Mouse (Mus musculus): ENCODE measurements around the gene Rtl10. TPM values are rescaled to one million over a fixed set of nuclear protein-coding genes. Genes with fewer than 3 reads are reported as not detected.

The Rtl10 gene
- polyA plus RNA-seq, 1 experiment from 2014 or later: 3.4 TPM

DNA sequence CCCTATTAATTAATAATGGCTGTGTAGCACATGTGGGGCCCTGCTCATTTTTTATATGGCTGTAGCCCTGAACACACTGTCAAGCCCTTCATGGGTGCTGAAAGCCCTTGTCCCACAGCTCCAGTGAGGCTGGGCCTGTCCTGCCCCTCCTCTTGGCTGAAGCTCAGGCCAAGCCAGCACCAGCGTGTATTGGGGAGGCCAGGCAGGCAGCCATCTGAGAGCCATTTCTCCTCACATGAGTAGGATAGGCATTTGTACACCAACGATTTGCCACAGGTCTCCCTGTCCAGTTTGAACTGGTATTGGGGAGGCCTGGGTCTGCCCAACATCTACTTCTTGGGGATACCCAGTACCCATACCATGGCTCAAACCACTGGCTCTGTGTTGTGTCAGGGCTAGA, 24.7 kb upstream of the Rtl10 start:
- H3K9me3 ChIP-seq (ENCODE audit: control insufficient read depth, low read length): no peaks in the 10 kb centered on the region
- 89% methylated on average over 2 of the region's 2 CpGs for WGBS
- H3K27ac ChIP-seq (ENCODE audit: low read depth, low read length): no peak overlapping the region
- no peak overlapping the region for H3K9ac ChIP-seq (replicated peaks; ENCODE audit: low read depth, low read length)
- no peaks in the 10 kb centered on the region for H3K27me3 ChIP-seq (ENCODE audit: control insufficient read depth, insufficient read depth, low read length)
- H3K4me1 ChIP-seq (ENCODE audit: control insufficient read depth, insufficient read depth, low read length): no peaks in the 10 kb centered on the region
- no peak overlapping the region for H3K4me2 ChIP-seq (ENCODE audit: low read depth, low read length)
- H3K36me3 ChIP-seq (ENCODE audit: control insufficient read depth, insufficient read depth, low read length): peaks cover under 1% of the 10 kb centered on the region; the same call in 1 of the 2 replicates
- ATAC-seq (ENCODE audit: low read depth): no peak
- H3K4me3 ChIP-seq (ENCODE audit: low read depth, low read length): no peak overlapping the region

DNA sequence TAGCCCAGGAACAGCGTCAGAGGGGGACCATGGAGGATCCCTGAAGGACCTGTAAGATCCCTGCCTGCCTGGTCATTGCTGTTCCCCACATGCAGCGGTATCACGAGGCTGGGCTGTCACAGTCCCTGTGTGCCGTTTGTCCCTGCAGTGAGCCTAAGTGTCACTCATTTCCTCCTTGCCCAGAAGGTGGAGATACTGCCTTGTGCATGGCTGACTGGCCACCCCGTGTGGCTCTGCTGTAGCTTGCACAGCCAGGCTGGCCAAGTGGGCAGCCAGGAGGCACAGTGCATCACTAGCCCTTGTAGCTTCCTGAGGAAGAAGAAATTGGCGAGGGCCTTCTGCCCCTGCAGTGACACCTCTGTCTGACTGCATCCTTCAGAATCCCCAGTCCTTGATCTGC, 20.7 kb upstream of the Rtl10 start:
- Histone ChIP-seq H3K4me2 (ENCODE audit: low read depth, low read length) (no peak overlapping the region), H3K36me3 (ENCODE audit: control insufficient read depth, insufficient read depth, low read length) (no peaks in the 10 kb centered on the region), H3K4me1 (ENCODE audit: control insufficient read depth, insufficient read depth, low read length) (no peaks in the 10 kb centered on the region), H3K27me3 (ENCODE audit: control insufficient read depth, insufficient read depth, low read length) (no peaks in the 10 kb centered on the region), H3K27ac (ENCODE audit: low read depth, low read length) (no peak overlapping the region), H3K9ac (replicated peaks; ENCODE audit: low read depth, low read length) (no peak overlapping the region), H3K4me3 (ENCODE audit: low read depth, low read length) (no peak overlapping the region), H3K9me3 (ENCODE audit: control insufficient read depth, low read length) (no peaks in the 10 kb centered on the region)
- ATAC-seq (ENCODE audit: low read depth): no peak
- 78% methylated on average over 6 of the region's 6 CpGs for WGBS

DNA sequence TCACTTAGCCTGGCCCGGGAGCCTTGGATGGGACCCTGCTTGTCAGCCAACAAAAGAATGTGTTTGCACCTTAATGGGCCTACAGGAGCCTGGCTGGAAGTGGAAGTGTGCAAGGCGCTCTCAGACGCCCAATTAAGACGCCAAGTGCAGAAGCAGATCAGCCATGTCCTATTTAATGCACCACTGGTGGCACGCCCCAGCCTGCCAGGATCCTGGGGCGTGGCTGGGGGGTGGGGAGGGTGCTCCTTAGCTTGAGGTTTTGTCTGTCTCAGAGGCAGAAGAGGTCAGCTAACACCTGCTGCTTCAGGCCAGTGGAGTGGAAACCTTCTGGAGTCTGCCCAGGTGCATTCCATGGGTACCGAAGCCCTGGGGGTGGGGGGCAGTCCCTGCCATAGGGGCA, 19.0 kb upstream of the Rtl10 start:
- Histone ChIP-seq H3K9ac (replicated peaks; ENCODE audit: low read depth, low read length) (no peak overlapping the region), H3K36me3 (ENCODE audit: control insufficient read depth, insufficient read depth, low read length) (no peaks in the 10 kb centered on the region), H3K9me3 (ENCODE audit: control insufficient read depth, low read length) (no peaks in the 10 kb centered on the region), H3K27ac (ENCODE audit: low read depth, low read length) (no peak overlapping the region), H3K4me3 (ENCODE audit: low read depth, low read length) (no peak overlapping the region), H3K27me3 (ENCODE audit: control insufficient read depth, insufficient read depth, low read length) (no peaks in the 10 kb centered on the region), H3K4me1 (ENCODE audit: control insufficient read depth, insufficient read depth, low read length) (no peaks in the 10 kb centered on the region), H3K4me2 (ENCODE audit: low read depth, low read length) (no peak overlapping the region)
- 50% methylated on average over 7 of the region's 7 CpGs for WGBS
- ATAC-seq (ENCODE audit: low read depth): no peak

DNA sequence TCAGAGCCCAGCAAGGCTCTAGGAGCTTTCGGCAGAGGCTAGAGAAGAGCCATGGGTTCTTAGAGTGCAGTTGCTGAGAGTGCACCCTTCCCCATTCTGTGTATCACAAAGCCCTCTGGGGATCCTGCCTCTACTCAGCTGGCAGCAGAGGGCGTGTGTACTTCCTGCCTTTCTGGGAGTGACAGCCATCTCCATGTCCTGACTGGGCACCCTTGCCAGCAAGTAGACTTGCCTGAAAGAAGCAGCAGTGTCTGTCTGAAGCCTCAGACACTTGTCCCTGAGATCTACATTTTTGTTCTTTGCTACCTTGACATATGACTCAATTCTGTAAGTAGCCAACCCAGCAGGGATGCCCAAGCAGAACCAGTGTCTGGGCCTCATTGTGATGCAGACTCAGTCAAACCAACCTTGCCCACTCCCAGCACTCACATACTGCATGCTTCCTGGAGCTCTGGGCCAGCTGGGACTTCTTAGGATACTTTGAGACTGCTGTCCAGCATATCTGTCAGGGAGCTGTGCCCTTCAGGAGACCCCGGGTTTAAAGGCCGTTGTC, 17.7 kb upstream of the Rtl10 start:
- Histone ChIP-seq H3K4me3 (ENCODE audit: low read depth, low read length) (no peak overlapping the region), H3K4me2 (ENCODE audit: low read depth, low read length) (no peak overlapping the region), H3K36me3 (ENCODE audit: control insufficient read depth, insufficient read depth, low read length) (no peaks in the 10 kb centered on the region), H3K27ac (ENCODE audit: low read depth, low read length) (no peak overlapping the region), H3K9me3 (ENCODE audit: control insufficient read depth, low read length) (no peaks in the 10 kb centered on the region), H3K4me1 (ENCODE audit: control insufficient read depth, insufficient read depth, low read length) (no peaks in the 10 kb centered on the region), H3K27me3 (ENCODE audit: control insufficient read depth, insufficient read depth, low read length) (no peaks in the 10 kb centered on the region), H3K9ac (replicated peaks; ENCODE audit: low read depth, low read length) (no peak overlapping the region)
- 70% methylated on average over 4 of the region's 4 CpGs for WGBS
- no peak for ATAC-seq (ENCODE audit: low read depth)

DNA sequence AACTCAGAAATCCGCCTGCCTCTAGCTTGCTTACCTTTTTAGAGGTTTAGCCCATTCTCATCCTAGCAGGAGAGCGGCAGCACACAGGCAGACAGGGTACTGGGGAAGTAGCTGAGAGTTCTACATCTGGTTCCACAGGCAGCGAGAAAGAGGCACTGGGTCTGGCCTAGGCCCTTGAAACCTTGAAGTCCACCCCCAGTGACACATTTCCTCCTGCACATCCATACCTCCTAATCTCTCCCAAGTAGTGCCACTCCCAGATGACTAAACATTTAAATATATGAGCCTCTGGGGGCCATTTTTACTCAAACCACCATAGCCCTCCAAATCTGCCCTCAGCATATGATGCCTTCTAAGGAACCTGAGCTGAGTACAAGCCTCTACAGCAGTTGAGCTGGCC, 16.3 kb upstream of the Rtl10 start:
- Histone ChIP-seq H3K36me3 (ENCODE audit: control insufficient read depth, insufficient read depth, low read length) (no peaks in the 10 kb centered on the region), H3K4me1 (ENCODE audit: control insufficient read depth, insufficient read depth, low read length) (no peaks in the 10 kb centered on the region), H3K4me2 (ENCODE audit: low read depth, low read length) (no peak overlapping the region), H3K9ac (replicated peaks; ENCODE audit: low read depth, low read length) (no peak overlapping the region), H3K27me3 (ENCODE audit: control insufficient read depth, insufficient read depth, low read length) (no peaks in the 10 kb centered on the region), H3K9me3 (ENCODE audit: control insufficient read depth, low read length) (no peaks in the 10 kb centered on the region), H3K27ac (ENCODE audit: low read depth, low read length) (no peak overlapping the region), H3K4me3 (ENCODE audit: low read depth, low read length) (no peak overlapping the region)
- no peak for ATAC-seq (ENCODE audit: low read depth)
- WGBS: 94% methylated on average over 3 of the region's 3 CpGs

DNA sequence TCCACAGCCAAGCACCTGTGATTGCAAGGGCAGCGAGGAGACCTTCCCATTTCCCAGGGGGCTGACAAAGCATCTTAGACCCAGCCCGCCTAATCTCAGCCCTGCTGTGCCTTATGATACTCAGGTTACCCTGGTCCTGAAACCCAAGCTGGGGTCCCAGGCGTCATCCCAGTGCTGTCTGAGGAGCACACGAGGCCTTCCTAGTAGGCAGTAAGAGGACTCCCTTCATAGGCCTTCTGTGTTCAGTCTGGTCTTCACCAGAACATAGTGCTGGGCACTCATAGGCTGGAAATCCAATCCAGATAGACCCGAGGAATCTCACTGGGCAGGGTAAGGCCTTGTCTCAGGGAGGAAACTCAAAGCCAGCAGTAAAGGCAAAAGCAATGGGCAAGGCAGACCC, 14.9 kb upstream of the Rtl10 start:
- H3K4me3 ChIP-seq (ENCODE audit: low read depth, low read length): no peak overlapping the region
- H3K9me3 ChIP-seq (ENCODE audit: control insufficient read depth, low read length): no peaks in the 10 kb centered on the region
- WGBS: 64% methylated on average over 5 of the region's 5 CpGs
- no peaks in the 10 kb centered on the region for H3K27me3 ChIP-seq (ENCODE audit: control insufficient read depth, insufficient read depth, low read length)
- H3K4me1 ChIP-seq (ENCODE audit: control insufficient read depth, insufficient read depth, low read length): no peaks in the 10 kb centered on the region
- H3K36me3 ChIP-seq (ENCODE audit: control insufficient read depth, insufficient read depth, low read length): no peaks in the 10 kb centered on the region
- no peak for ATAC-seq (ENCODE audit: low read depth)
- H3K4me2 ChIP-seq (ENCODE audit: low read depth, low read length): no peak overlapping the region
- H3K27ac ChIP-seq (ENCODE audit: low read depth, low read length): no peak overlapping the region
- no peak overlapping the region for H3K9ac ChIP-seq (replicated peaks; ENCODE audit: low read depth, low read length)

DNA sequence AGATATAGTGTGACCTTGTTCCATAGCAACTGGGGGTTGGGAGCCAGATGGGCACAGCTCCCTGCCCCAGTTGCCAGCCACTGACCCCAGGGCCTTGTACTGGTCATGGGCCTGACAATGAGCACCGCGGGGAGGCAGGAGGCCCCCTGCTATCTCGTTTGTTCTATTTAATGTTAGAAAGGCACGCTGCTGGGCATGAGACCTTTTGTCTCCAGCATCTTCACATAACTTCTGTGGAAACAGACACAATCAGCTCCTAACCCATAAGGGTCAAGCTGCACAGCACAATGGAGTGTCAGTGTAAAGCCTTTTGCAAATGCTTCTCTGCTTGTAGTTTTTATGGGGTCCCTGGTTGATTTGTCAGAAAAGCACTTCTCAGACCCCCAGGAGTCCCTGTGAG, 14.3 kb upstream of the Rtl10 start:
- no peak overlapping the region for H3K27ac ChIP-seq (ENCODE audit: low read depth, low read length)
- 9% methylated on average over 4 of the region's 4 CpGs for WGBS
- H3K36me3 ChIP-seq (ENCODE audit: control insufficient read depth, insufficient read depth, low read length): no peaks in the 10 kb centered on the region
- H3K4me1 ChIP-seq (ENCODE audit: control insufficient read depth, insufficient read depth, low read length): no peaks in the 10 kb centered on the region
- no peak overlapping the region for H3K4me3 ChIP-seq (ENCODE audit: low read depth, low read length)
- no peak for ATAC-seq (ENCODE audit: low read depth)
- no peaks in the 10 kb centered on the region for H3K27me3 ChIP-seq (ENCODE audit: control insufficient read depth, insufficient read depth, low read length)
- no peaks in the 10 kb centered on the region for H3K9me3 ChIP-seq (ENCODE audit: control insufficient read depth, low read length)
- no peak overlapping the region for H3K9ac ChIP-seq (replicated peaks; ENCODE audit: low read depth, low read length)
- H3K4me2 ChIP-seq (ENCODE audit: low read depth, low read length): no peak overlapping the region

DNA sequence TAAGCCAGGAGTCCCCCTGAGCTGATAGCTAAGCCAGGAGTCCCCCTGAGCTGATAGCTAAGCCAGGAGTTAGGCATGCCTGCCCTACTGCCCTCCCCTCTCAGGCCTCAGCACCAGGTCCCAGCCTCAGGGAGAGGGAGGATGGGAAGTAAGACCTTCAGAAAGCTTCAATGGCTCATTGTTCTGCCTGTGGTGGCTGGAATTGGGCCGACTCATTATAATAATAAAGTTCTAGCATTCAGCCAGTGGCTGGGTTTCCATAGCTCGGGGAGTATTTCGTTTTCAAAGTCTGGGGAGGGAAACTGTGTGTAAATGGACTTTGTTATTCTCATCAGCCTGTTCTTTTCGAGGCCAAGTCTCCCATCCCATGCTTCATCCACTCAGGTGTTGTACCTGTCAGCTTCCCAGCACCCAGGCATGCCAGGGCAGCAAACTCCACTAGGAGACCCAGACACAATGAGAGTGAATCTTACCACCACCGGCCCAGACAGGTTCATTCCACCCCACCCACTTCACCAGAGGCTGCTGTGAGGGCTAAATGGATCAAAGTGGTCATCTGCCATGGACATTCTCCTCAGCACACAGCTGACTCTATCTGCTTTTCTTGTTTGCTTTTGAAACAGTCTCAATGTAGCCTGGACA, 13.8 kb upstream of the Rtl10 start:
- no peak for ATAC-seq (ENCODE audit: low read depth)
- Histone ChIP-seq H3K27ac (ENCODE audit: low read depth, low read length) (no peak overlapping the region), H3K4me2 (ENCODE audit: low read depth, low read length) (no peak overlapping the region), H3K9ac (replicated peaks; ENCODE audit: low read depth, low read length) (no peak overlapping the region), H3K9me3 (ENCODE audit: control insufficient read depth, low read length) (no peaks in the 10 kb centered on the region), H3K4me1 (ENCODE audit: control insufficient read depth, insufficient read depth, low read length) (no peaks in the 10 kb centered on the region), H3K36me3 (ENCODE audit: control insufficient read depth, insufficient read depth, low read length) (no peaks in the 10 kb centered on the region), H3K27me3 (ENCODE audit: control insufficient read depth, insufficient read depth, low read length) (no peaks in the 10 kb centered on the region), H3K4me3 (ENCODE audit: low read depth, low read length) (no peak overlapping the region)
- WGBS: 21% methylated on average over 5 of the region's 5 CpGs

DNA sequence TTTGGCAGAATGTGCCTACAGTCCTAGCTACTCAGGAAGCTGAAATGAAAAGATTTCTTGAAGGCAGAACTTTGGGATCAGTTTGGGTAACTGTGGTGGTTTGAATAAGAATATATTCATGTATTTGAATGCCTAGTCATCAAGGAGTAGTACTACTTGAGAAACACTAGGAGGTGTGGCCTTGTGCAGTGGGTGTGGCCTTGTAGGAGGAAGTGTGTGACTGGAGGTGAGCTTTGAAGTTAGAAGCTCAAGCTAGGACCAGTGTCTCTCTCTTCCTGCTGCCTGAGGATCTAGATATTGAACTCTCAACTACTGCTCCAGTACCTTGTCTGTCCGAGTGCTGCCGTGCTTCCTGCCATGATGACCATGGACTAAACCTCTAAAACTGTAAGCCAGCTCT, 12.6 kb upstream of the Rtl10 start:
- Histone ChIP-seq H3K4me1 (ENCODE audit: control insufficient read depth, insufficient read depth, low read length) (no peaks in the 10 kb centered on the region), H3K36me3 (ENCODE audit: control insufficient read depth, insufficient read depth, low read length) (no peaks in the 10 kb centered on the region), H3K4me2 (ENCODE audit: low read depth, low read length) (no peak overlapping the region), H3K27ac (ENCODE audit: low read depth, low read length) (no peak overlapping the region), H3K9ac (replicated peaks; ENCODE audit: low read depth, low read length) (no peak overlapping the region), H3K4me3 (ENCODE audit: low read depth, low read length) (no peak overlapping the region), H3K9me3 (ENCODE audit: control insufficient read depth, low read length) (no peaks in the 10 kb centered on the region), H3K27me3 (ENCODE audit: control insufficient read depth, insufficient read depth, low read length) (no peaks in the 10 kb centered on the region)
- ATAC-seq (ENCODE audit: low read depth): no peak
- 100% methylated on average over 2 of the region's 2 CpGs for WGBS
